Mouse (Mus musculus): ENCODE measurements around the gene Ddah2. TPM values are rescaled to one million over a fixed set of nuclear protein-coding genes. Genes with fewer than 3 reads are reported as not detected.

The Ddah2 gene
- polyA plus RNA-seq, 1 experiment from 2014 or later, result 194 TPM

Other genes starting within 250 kb of the Ddah2 start
- 17.4 and 18.3 TPM in 2 replicates for gene Stk19, start 222.1 kb upstream of the Ddah2 start, polyA plus RNA-seq (2015; fragmentation: Nextera tagmentation; extraction: Ambion mirVana)
- 32.3 and 34.9 TPM in 2 replicates for gene Dxo, start 222.0 kb upstream of the Ddah2 start, polyA plus RNA-seq (2015; fragmentation: Nextera tagmentation; extraction: Ambion mirVana)
- 27.3 and 30.6 TPM in 2 replicates for gene Skiv2l, start 208.8 kb upstream of the Ddah2 start, polyA plus RNA-seq (2015; fragmentation: Nextera tagmentation; extraction: Ambion mirVana)
- 68.5 and 70.9 TPM in 2 replicates for gene Nelfe, start 208.6 kb upstream of the Ddah2 start, polyA plus RNA-seq (2015; fragmentation: Nextera tagmentation; extraction: Ambion mirVana)
- 2.3 and 5.6 TPM in 2 replicates for gene Cfb, start 196.5 kb upstream of the Ddah2 start, polyA plus RNA-seq (2015; fragmentation: Nextera tagmentation; extraction: Ambion mirVana)
- gene Zbtb12, start 179.6 kb upstream of the Ddah2 start, polyA plus RNA-seq (2015; fragmentation: Nextera tagmentation; extraction: Ambion mirVana), result 1.5 and 2.0 TPM in 2 replicates
- gene Gm20547, start 177.0 kb upstream of the Ddah2 start, polyA plus RNA-seq (2015; fragmentation: Nextera tagmentation; extraction: Ambion mirVana), result not detected in 2 replicates
- gene C2, start 160.8 kb upstream of the Ddah2 start, polyA plus RNA-seq (2015; fragmentation: Nextera tagmentation; extraction: Ambion mirVana), result 0.84 and 1.9 TPM in 2 replicates
- gene Ehmt2, start 160.6 kb upstream of the Ddah2 start, polyA plus RNA-seq (2015; fragmentation: Nextera tagmentation; extraction: Ambion mirVana), result 38.8 and 42.4 TPM in 2 replicates
- gene Slc44a4, start 144.6 kb upstream of the Ddah2 start, polyA plus RNA-seq (2015; fragmentation: Nextera tagmentation; extraction: Ambion mirVana), result 0.15 TPM in 1 of 2 replicates, not detected in the other
- gene Neu1, start 127.8 kb upstream of the Ddah2 start, polyA plus RNA-seq (2015; fragmentation: Nextera tagmentation; extraction: Ambion mirVana), result 18.1 and 19.2 TPM in 2 replicates
- 0.19 and 0.20 TPM in 2 replicates for gene Hspa1b, start 99.8 kb upstream of the Ddah2 start, polyA plus RNA-seq (2015; fragmentation: Nextera tagmentation; extraction: Ambion mirVana)
- not detected in 2 replicates for gene Gm20481, start 89.1 kb upstream of the Ddah2 start, polyA plus RNA-seq (2015; fragmentation: Nextera tagmentation; extraction: Ambion mirVana)
- 3.9 TPM in 2 replicates for gene Hspa1a, start 86.9 kb upstream of the Ddah2 start, polyA plus RNA-seq (2015; fragmentation: Nextera tagmentation; extraction: Ambion mirVana)
- gene Hspa1l, start 86.3 kb upstream of the Ddah2 start, polyA plus RNA-seq (2015; fragmentation: Nextera tagmentation; extraction: Ambion mirVana), result 2.1 and 2.2 TPM in 2 replicates
- gene Lsm2, start 77.2 kb upstream of the Ddah2 start, polyA plus RNA-seq (2015; fragmentation: Nextera tagmentation; extraction: Ambion mirVana), result 145 and 153 TPM in 2 replicates
- gene Vars, start 58.0 kb upstream of the Ddah2 start, polyA plus RNA-seq (2015; fragmentation: Nextera tagmentation; extraction: Ambion mirVana), result 59.9 and 63.0 TPM in 2 replicates
- 0.45 and 0.52 TPM in 2 replicates for gene Vwa7, start 42.5 kb upstream of the Ddah2 start, polyA plus RNA-seq (2015; fragmentation: Nextera tagmentation; extraction: Ambion mirVana)
- 3.2 and 4.2 TPM in 2 replicates for gene Sapcd1, start 31.0 kb upstream of the Ddah2 start, polyA plus RNA-seq (2015; fragmentation: Nextera tagmentation; extraction: Ambion mirVana)
- 4.0 and 4.1 TPM in 2 replicates for gene Msh5, start 12.3 kb upstream of the Ddah2 start, polyA plus RNA-seq (2015; fragmentation: Nextera tagmentation; extraction: Ambion mirVana)
- gene Clic1, start 9.1 kb upstream of the Ddah2 start, polyA plus RNA-seq (2015; fragmentation: Nextera tagmentation; extraction: Ambion mirVana), result 351 and 389 TPM in 2 replicates
- not detected in 2 replicates for gene Ly6g6c, start 6.4 kb downstream of the Ddah2 start, polyA plus RNA-seq (2015; fragmentation: Nextera tagmentation; extraction: Ambion mirVana)
- 0.92 and 1.4 TPM in 2 replicates for gene Mpig6b, start 7.1 kb downstream of the Ddah2 start, polyA plus RNA-seq (2015; fragmentation: Nextera tagmentation; extraction: Ambion mirVana)
- gene Ly6g6e, start 17.9 kb downstream of the Ddah2 start, polyA plus RNA-seq (2015; fragmentation: Nextera tagmentation; extraction: Ambion mirVana), result 0.36 and 0.62 TPM in 2 replicates
- 1.7 and 1.9 TPM in 2 replicates for gene Ly6g6d, start 19.0 kb downstream of the Ddah2 start, polyA plus RNA-seq (2015; fragmentation: Nextera tagmentation; extraction: Ambion mirVana)
- 0.73 and 1.0 TPM in 2 replicates for gene Ly6g6f, start 26.6 kb downstream of the Ddah2 start, polyA plus RNA-seq (2015; fragmentation: Nextera tagmentation; extraction: Ambion mirVana)
- 67.0 and 69.5 TPM in 2 replicates for gene Abhd16a, start 30.2 kb downstream of the Ddah2 start, polyA plus RNA-seq (2015; fragmentation: Nextera tagmentation; extraction: Ambion mirVana)
- gene Ly6g5c, start 49.2 kb downstream of the Ddah2 start, polyA plus RNA-seq (2015; fragmentation: Nextera tagmentation; extraction: Ambion mirVana), result not detected in 2 replicates
- gene Ly6g5b, start 56.4 kb downstream of the Ddah2 start, polyA plus RNA-seq (2015; fragmentation: Nextera tagmentation; extraction: Ambion mirVana), result 0.40 and 0.80 TPM in 2 replicates
- gene Gpank1, start 62.4 kb downstream of the Ddah2 start, polyA plus RNA-seq (2015; fragmentation: Nextera tagmentation; extraction: Ambion mirVana), result 10.7 and 14.1 TPM in 2 replicates
- gene Csnk2b, start 63.0 kb downstream of the Ddah2 start, polyA plus RNA-seq (2015; fragmentation: Nextera tagmentation; extraction: Ambion mirVana), result 215 and 231 TPM in 2 replicates
- gene D17H6S53E, start 67.3 kb downstream of the Ddah2 start, polyA plus RNA-seq (2015; fragmentation: Nextera tagmentation; extraction: Ambion mirVana), result 8.7 and 9.7 TPM in 2 replicates
- 2.2 and 19.0 TPM in 2 replicates for gene Apom, start 73.0 kb downstream of the Ddah2 start, polyA plus RNA-seq (2015; fragmentation: Nextera tagmentation; extraction: Ambion mirVana)
- 45.1 and 46.1 TPM in 2 replicates for gene Bag6, start 76.1 kb downstream of the Ddah2 start, polyA plus RNA-seq (2015; fragmentation: Nextera tagmentation; extraction: Ambion mirVana)
- 124 and 130 TPM in 2 replicates for gene Prrc2a, start 105.9 kb downstream of the Ddah2 start, polyA plus RNA-seq (2015; fragmentation: Nextera tagmentation; extraction: Ambion mirVana)
- gene Aif1, start 117.0 kb downstream of the Ddah2 start, polyA plus RNA-seq (2015; fragmentation: Nextera tagmentation; extraction: Ambion mirVana), result 6.5 and 7.8 TPM in 2 replicates
- gene Lst1, start 129.4 kb downstream of the Ddah2 start, polyA plus RNA-seq (2015; fragmentation: Nextera tagmentation; extraction: Ambion mirVana), result 8.6 and 9.9 TPM in 2 replicates
- gene Ltb, start 135.4 kb downstream of the Ddah2 start, polyA plus RNA-seq (2015; fragmentation: Nextera tagmentation; extraction: Ambion mirVana), result 0.64 TPM in 1 of 2 replicates, not detected in the other
- 0.12 and 0.23 TPM in 2 replicates for gene Tnf, start 143.0 kb downstream of the Ddah2 start, polyA plus RNA-seq (2015; fragmentation: Nextera tagmentation; extraction: Ambion mirVana)
- gene Lta, start 146.3 kb downstream of the Ddah2 start, polyA plus RNA-seq (2015; fragmentation: Nextera tagmentation; extraction: Ambion mirVana), result not detected in 2 replicates
- not detected in 2 replicates for gene Gm16181, start 161.8 kb downstream of the Ddah2 start, polyA plus RNA-seq (2015; fragmentation: Nextera tagmentation; extraction: Ambion mirVana)
- 10.6 and 10.7 TPM in 2 replicates for gene Atp6v1g2, start 174.6 kb downstream of the Ddah2 start, polyA plus RNA-seq (2015; fragmentation: Nextera tagmentation; extraction: Ambion mirVana)
- 7.6 and 8.1 TPM in 2 replicates for gene Nfkbil1, start 176.8 kb downstream of the Ddah2 start, polyA plus RNA-seq (2015; fragmentation: Nextera tagmentation; extraction: Ambion mirVana)
- gene Ddx39b, start 182.7 kb downstream of the Ddah2 start, polyA plus RNA-seq (2015; fragmentation: Nextera tagmentation; extraction: Ambion mirVana), result 279 TPM in 2 replicates
- gene H2-D1, start 203.7 kb downstream of the Ddah2 start, polyA plus RNA-seq (2015; fragmentation: Nextera tagmentation; extraction: Ambion mirVana), result 43.4 and 48.6 TPM in 2 replicates

Measured in heart, embryonic 13.5 days (tissue).